Mouse (Mus musculus) heart, adult 8-10 months (tissue): Measurements from ENCODE around the gene Prkd2. TPM values are rescaled to one million over a fixed set of nuclear protein-coding genes. Genes with fewer than 3 reads are reported as not detected.

ENCODE experiments used
- DNase-seq: peaks from one replicate; pipeline ENCODE4 v3.0.0; 2022; ENCODE audit warnings: low spot score
- total RNA-seq, 4 experiments: library from RNA; stranded (reverse); gene quantifications; 2 replicates each; pipeline ENCODE4 v1.2.4; 2022

Gene Prkd2
- total RNA-seq, 4 experiments from 2014 or later, result 13.1 to 16.7 (median 14.8) TPM

DNA sequence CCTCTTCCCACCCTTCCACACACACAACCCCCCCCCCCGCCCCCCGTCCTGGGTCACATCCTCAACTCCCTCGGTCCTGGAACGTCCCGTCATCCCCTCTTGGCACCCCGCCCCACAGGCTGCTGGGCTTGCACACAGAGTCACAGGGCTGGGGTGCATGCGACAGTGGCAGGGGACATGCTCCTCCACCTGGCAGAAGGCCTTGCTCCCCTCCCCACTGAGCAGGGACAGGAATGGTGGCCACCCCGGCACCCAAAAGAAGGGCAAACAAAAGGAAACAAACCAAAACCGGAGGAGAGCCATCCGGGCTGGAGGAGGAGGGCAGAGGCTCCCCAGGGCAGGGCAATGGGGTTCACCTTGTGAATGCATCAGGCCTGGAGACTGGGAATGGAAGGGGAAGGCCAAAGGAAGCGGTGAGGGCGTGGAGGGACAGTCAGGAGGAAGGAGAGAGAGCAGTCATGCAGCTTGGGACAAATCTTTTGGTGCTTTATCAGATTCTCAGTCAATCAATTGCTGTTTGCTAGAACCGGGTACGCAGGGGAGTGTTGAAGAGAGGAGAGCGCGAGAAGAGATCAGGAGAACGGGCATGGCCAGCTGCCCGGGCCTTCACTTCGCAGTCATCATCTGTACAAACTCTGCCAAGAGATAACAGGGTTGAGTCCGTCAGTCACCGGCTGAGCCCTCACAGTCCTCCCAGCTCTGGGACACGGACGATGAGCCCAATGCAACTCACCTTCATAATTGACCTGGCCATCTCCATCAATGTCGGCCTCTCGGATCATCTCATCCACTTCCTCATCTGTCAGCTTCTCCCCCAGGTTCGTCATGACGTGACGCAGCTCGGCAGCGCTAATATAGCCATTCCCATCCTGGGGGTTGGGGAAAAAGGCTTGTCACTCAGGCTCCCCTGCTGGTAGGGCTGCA, 73.9 kb downstream of the Prkd2 start:
- no peak for DNase-seq

DNA sequence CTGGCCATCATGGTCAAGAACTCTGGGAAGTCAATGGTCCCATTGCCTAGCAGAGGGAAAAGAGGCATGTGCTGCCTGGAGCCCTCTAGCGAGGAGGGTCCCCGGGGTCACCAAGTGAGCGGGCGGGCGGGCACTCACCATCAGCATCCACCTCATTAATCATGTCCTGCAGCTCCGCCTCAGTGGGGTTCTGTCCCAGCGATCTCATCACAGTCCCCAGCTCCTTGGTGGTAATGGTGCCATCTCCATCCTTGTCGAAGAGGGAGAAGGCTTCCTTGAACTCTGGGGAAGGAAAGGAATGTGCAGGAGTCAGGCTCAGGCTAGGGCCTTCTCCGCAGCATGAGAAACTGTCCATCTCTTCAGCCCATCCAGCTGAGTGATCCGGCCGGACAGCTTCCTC, 74.7 kb downstream of the Prkd2 start:
- no peak for DNase-seq

DNA sequence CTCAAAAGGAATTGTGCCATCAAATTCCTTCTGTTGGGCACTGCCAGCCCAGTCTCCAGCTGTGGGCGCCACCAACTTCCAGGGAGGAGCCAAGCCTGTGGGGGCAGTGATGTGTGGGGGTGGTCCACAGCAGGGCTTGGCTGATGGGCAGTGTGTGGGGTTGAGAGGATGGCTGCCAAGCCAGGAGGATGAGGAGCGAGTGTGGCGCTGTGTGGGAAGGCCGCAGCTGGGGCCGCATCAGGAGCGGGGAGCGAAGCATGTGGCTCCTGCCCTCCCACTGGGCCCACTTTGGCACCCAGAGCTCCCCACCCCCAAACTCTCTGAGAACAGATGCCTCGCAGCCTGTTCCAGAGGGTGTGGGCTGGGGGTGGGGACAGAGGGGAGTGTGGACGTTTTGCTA, 75.3 kb downstream of the Prkd2 start:
- DNase-seq, result no peak

DNA sequence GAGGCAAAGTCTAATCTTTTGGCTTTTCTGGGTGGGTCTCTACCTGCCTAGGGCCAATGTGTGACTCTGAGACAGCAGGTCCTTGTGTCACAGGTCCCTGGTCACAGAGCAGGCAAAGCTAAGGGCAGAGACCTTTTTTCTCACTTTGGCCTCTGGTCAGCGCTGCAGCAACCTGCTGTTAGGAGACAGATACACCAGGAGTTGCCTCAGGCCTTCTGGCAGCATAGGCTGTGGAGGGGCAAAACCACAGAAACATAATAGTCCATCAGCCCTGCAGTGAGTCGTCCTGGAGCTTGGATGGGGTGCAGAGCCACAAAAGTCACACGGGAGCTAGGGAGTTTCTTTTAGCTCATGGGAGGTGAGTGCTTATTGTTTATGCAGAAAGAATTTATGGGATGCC, 76.0 kb downstream of the Prkd2 start:
- DNase-seq, result no peak

DNA sequence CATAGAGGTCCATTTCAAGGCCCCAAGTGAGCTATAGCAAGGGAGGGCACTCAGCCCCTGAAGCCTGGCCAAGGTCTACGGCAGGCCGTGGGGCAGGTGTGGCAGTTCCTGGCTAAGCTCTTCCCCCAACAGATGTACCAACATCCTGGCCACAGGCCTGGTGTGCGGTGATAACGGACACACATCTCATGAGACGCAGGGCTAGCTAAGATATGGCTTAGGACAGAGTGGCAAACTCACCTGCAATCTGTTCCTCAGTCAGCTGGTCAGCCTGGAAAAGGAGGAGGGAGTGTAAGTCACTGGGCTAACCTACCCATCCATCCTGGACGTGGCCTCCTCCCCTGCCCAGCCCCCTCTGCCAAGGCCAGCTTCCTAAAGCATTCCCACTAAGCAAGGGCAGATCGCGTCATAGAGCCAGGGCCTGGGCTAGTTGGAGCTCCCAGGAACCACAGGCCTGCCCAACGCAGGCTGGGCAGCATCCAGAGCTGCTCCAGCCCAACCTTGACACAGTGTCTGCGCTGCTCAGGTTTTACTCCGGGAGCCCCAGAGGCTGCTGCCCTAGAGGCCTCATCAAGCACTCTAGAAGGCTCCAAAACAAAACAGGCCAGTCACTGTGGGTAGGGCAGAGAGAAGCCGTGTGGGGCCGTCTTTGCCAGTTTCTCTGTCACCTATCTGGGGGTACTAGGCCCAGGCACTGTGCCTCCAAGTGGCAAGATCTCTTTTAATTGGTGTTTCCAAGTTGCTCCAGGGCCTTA, 76.9 kb downstream of the Prkd2 start:
- no peak for DNase-seq

Other genes starting within 250 kb of the Prkd2 start
- 10 to 100 TPM; 30.2 to 38.1 (median 35.6) TPM for gene Arhgap35, start 227.9 kb upstream of the Prkd2 start, total RNA-seq
- gene Ceacam15, start 167.2 kb upstream of the Prkd2 start, total RNA-seq, result not detected
- gene Ceacam9, start 121.0 kb upstream of the Prkd2 start, total RNA-seq, result not detected
- 10 to 100 TPM; 65.2 to 74.9 (median 70.8) TPM for gene Ap2s1, start 104.5 kb upstream of the Prkd2 start, total RNA-seq
- gene Slc1a5, start 61.6 kb upstream of the Prkd2 start, total RNA-seq, result 10 to 100 TPM; 14.5 to 21.7 (median 17.7) TPM
- gene Strn4, start 27.0 kb upstream of the Prkd2 start, total RNA-seq, result 10 to 100 TPM; 47.9 to 61.2 (median 49.1) TPM
- 10 to 100 TPM; 47.3 to 56.4 (median 53.0) TPM for gene Fkrp, start 26.2 kb upstream of the Prkd2 start, total RNA-seq
- gene Dact3, start 32.4 kb downstream of the Prkd2 start, total RNA-seq, result 1 to 10 TPM; 8.0 to 9.5 (median 8.6) TPM
- gene Gng8, start 48.9 kb downstream of the Prkd2 start, total RNA-seq, result 1 to 10 TPM; 1.0 to 1.5 (median 1.1) TPM
- 1 to 10 TPM; 1.9 to 3.5 (median 3.1) TPM for gene Ptgir, start 63.6 kb downstream of the Prkd2 start, total RNA-seq
- 100 to 1,000 TPM; 153 to 208 (median 191) TPM for gene Calm3, start 81.2 kb downstream of the Prkd2 start, total RNA-seq
- gene Pnmal2, start 101.8 kb downstream of the Prkd2 start, total RNA-seq, result 1 to 10 TPM; 3.5 to 4.9 (median 4.3) TPM
- gene Pnmal1, start 116.8 kb downstream of the Prkd2 start, total RNA-seq, result not detected
- not detected for gene Gm42372, start 140.2 kb downstream of the Prkd2 start, total RNA-seq
- gene Ccdc8, start 149.8 kb downstream of the Prkd2 start, total RNA-seq, result 1 to 10 TPM; 3.2 to 5.1 (median 4.5) TPM
- 100 to 1,000 TPM in 2 of 4 experiments, 10 to 100 TPM in 2; 95.4 to 106 (median 99.0) TPM for gene Ppp5c, start 185.0 kb downstream of the Prkd2 start, total RNA-seq
- 1 to 10 TPM in 2 of 4 experiments, under 1 TPM in 2; 0.80 to 3.1 (median 1.6) TPM for gene Hif3a, start 219.5 kb downstream of the Prkd2 start, total RNA-seq
- under 1 TPM in 3 of 4 experiments, not detected in 1; 0.09 to 0.22 (median 0.14) TPM for gene Psg16, start 231.1 kb downstream of the Prkd2 start, total RNA-seq